Mouse (Mus musculus) ES-E14 (cell line): ENCODE measurements around the gene Fuz. TPM values are rescaled to one million over a fixed set of nuclear protein-coding genes. Genes with fewer than 3 reads are reported as not detected.

ENCODE experiments used
- DNase-seq: peaks from one replicate; pipeline ENCODE4 v3.0.0-alpha.2; 2013; ENCODE audit warnings: low read depth, low spot score
- H3K27ac ChIP-seq: 2 replicates; pipeline ENCODE4 v1.5.1; 2012; ENCODE audit warnings: low read depth, mild to moderate bottlenecking, low read length, moderate library complexity, mixed read lengths; ENCODE audit not compliant: poor library complexity, insufficient read depth, severe bottlenecking
- H3K36me3 ChIP-seq: 2 replicates; pipeline ENCODE4 v1.6.1; 2012; ENCODE audit warnings: mild to moderate bottlenecking, low read length, moderate library complexity, mixed read lengths; ENCODE audit not compliant: control insufficient read depth, poor library complexity, insufficient read depth, severe bottlenecking
- H3K4me1 ChIP-seq, 2 experiments: fragments of 150-350 bp in 1 of 2; sonication (generic) in 1 of 2; 2 replicates each; pipeline ENCODE4 v1.6.1; 2012; ENCODE audit warnings: low read length in 2 of 2, mild to moderate bottlenecking in 1 of 2, mixed read lengths in 1 of 2; ENCODE audit not compliant: control insufficient read depth in 2 of 2, insufficient read depth in 2 of 2, poor library complexity in 1 of 2
- H3K4me3 ChIP-seq, 2 experiments: fragments of 150-350 bp in 1 of 2; sonication (generic) in 1 of 2; 2 replicates each; pipeline ENCODE4 v1.5.1; 2012; ENCODE audit warnings: low read length in 2 of 2, low read depth in 1 of 2, mild to moderate bottlenecking in 1 of 2, mixed read lengths in 1 of 2; ENCODE audit not compliant: insufficient read depth in 1 of 2, poor library complexity in 1 of 2, severe bottlenecking in 1 of 2
- H3K9ac ChIP-seq: 2 replicates; pipeline ENCODE4 v1.6.1; 2012; ENCODE audit warnings: low read depth, mild to moderate bottlenecking, low read length, mixed read lengths; ENCODE audit not compliant: poor library complexity, insufficient read depth, severe bottlenecking
- H3K9me3 ChIP-seq: fragments of 150-350 bp; sonication (generic); 2 replicates; pipeline ENCODE4 v1.6.1; 2012; ENCODE audit warnings: low read depth, mild to moderate bottlenecking, low read length; ENCODE audit not compliant: control insufficient read depth, insufficient read depth
- CHD2 ChIP-seq: IDR thresholded peaks from 2 replicates; pipeline ENCODE4 v1.6.1; 2014; ENCODE audit warnings: mild to moderate bottlenecking, low read depth, low read length, inconsistent platforms
- HCFC1 ChIP-seq: IDR thresholded peaks from 2 replicates; pipeline ENCODE4 v1.6.1; 2012; ENCODE audit warnings: low read length, inconsistent platforms, borderline replicate concordance; ENCODE audit not compliant: insufficient read depth
- MAFK ChIP-seq: IDR thresholded peaks from 2 replicates; pipeline ENCODE4 v1.6.1; 2014; ENCODE audit warnings: mild to moderate bottlenecking, low read depth, low read length, inconsistent platforms; ENCODE audit not compliant: insufficient read depth
- ZC3H11A ChIP-seq: IDR thresholded peaks from 2 replicates; pipeline ENCODE4 v1.6.1; 2012; ENCODE audit warnings: low read depth, mild to moderate bottlenecking, inconsistent platforms, low read length, borderline replicate concordance
- ZNF384 ChIP-seq: IDR thresholded peaks from 2 replicates; pipeline ENCODE4 v1.6.1; 2012; ENCODE audit warnings: low read depth, low read length, inconsistent platforms
- in situ Hi-C, 2 experiments: fragments of 600-800 bp; cut with MboI; formaldehyde crosslinking; loops; one replicate each; pipeline ENCODE4 v1.15.1; 2025; ENCODE audit warnings: low sequenced_read_pairs in 2 of 2, inconsistent platforms in 1 of 2; ENCODE audit not compliant: unreplicated experiment in 2 of 2
- total RNA-seq: library from RNA; depleted of rRNA; stranded (reverse); fragments of 300-350 nt; gene quantifications from 2 replicates; pipeline ENCODE4 v1.2.3, GENCODE M21; 2012

The Fuz gene
- total RNA-seq, 1 experiment, result 14.2 TPM

DNA sequence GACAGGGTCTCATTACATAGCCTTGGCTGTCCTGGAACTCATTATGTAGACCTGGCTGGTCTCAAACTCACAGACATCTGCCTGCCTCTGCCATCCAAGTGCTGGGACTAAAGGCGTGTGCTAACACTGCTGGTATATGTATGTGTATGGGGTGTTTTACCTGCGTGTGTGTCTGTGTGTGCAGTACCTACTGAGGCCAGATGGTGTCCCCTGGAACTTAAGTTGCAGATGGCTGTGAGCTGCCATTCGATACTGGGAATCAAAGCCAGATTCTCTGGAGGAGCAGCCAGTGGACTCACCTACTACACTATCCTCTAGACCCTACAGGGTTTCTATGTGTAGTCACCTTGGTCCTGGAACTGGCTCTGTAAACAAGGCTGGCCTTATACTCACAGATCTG, 29.6 kb downstream of the Fuz start:
- peak; percentile 63 for DNase-seq

DNA sequence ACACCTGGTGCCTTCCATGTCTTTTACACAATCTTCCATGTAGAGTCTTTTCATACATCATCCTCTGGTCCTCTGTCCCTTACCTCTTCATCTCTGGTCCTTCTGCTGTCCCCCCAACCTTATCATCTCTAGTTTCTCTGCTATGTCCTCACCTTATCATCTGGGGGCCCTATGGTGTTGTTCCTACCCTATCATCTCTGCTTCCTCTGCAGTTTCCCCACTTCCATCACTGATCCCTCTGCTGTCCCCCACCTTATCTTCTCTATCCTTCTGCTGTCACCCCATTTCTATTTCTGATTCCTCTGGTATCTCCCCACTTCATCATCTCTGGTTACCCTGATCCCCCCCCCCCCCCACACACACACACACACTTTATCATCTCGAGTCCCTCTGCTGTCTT, 32.7 kb downstream of the Fuz start:
- H3K9me3 ChIP-seq, result no peaks in the 10 kb centered on the region
- peak overlapping the region; percentile 82 for H3K9ac ChIP-seq
- in situ Hi-C loops, result no loop called here
- peaks cover 0 to 10% of the 10 kb centered on the region in 2 experiments; a peak in 1 of 4 replicates for H3K4me1 ChIP-seq
- TF ChIP-seq HCFC1, result no peak
- no peak for TF ChIP-seq ZNF384
- TF ChIP-seq MAFK, result no peak
- TF ChIP-seq ZC3H11A, result no peak
- no peak for TF ChIP-seq CHD2
- H3K4me3 ChIP-seq, result peak overlapping the region; percentile 79 to 94
- no peak for DNase-seq
- peaks cover 2% of the 10 kb centered on the region; the same call in 1 of the 2 replicates for H3K36me3 ChIP-seq
- no peak overlapping the region for H3K27ac ChIP-seq

More for the DNA sequence above, 29.6 kb downstream of the Fuz start:
- H3K9me3 ChIP-seq, result no peaks in the 10 kb centered on the region
- no peak overlapping the region for H3K27ac ChIP-seq
- H3K4me1 ChIP-seq, result peaks cover 0 to 12% of the 10 kb centered on the region in 2 experiments; a peak in 2 of 4 replicates
- peaks cover 5% of the 10 kb centered on the region; the same call in 1 of the 2 replicates for H3K36me3 ChIP-seq
- in situ Hi-C loops, result no loop called here
- TF ChIP-seq ZC3H11A (no peak), MAFK (no peak), HCFC1 (no peak), CHD2 (no peak), ZNF384 (no peak)
- H3K4me3 ChIP-seq, result no peak overlapping the region
- H3K9ac ChIP-seq, result no peak overlapping the region

- Histone ChIP-seq H3K36me3 (peaks cover 2% of the 10 kb centered on the region; the same call in 1 of the 2 replicates), H3K27ac (peak within 1 kb of the TSS; percentile 13; the same call in 1 of the 2 replicates), H3K9ac (peak within 1 kb of the TSS; percentile 82), H3K4me3 (peak within 1 kb of the TSS; percentile 79 to 94), H3K9me3 (no peaks in the 10 kb centered on the region), H3K4me1 (peaks cover 0 to 10% of the 10 kb centered on the region in 2 experiments; a peak in 1 of 4 replicates)
- DNase-seq, result peak; percentile 100
- in situ Hi-C loops, result no loop called here
- TF ChIP-seq MAFK, result no peak
- peak; percentile 94 for TF ChIP-seq CHD2
Measured at GRCm38 (mm10) chr7:44929204-44930151, 33.6 kb downstream of the Fuz start, which contains the start of gene Ap2a1. Ap2a1 (minus strand) TSS chr7:44929496.

DNA sequence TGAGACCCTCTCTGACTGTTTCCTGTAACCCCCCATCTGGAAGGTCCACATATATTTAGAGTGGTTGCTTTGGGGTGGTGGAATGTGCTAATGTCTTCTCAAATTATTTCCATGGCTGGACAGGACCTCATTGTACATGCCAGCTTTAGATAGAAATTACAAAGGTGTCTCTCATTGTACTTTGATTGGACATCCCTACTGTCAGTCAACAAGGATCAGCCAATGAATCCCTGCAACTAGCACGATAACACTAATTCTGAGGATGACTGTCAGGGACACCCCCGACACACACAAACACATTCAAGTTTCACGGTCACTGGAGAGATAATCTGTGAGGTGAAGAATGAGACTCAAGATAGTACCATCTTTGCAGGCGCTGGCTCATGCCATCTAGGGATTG, 42.8 kb downstream of the Fuz start:
- peak overlapping the region in 1 of 2 experiments; percentile 9; a peak in 1 of 4 replicates for H3K4me3 ChIP-seq
- TF ChIP-seq ZNF384, result no peak
- peak; percentile 90 for TF ChIP-seq CHD2
- H3K36me3 ChIP-seq, result no peaks in the 10 kb centered on the region
- no peak overlapping the region for H3K9ac ChIP-seq
- H3K9me3 ChIP-seq, result no peaks in the 10 kb centered on the region
- no peaks in the 10 kb centered on the region for H3K4me1 ChIP-seq
- in situ Hi-C loops, result no loop called here
- DNase-seq, result peak; percentile 72
- no peak overlapping the region for H3K27ac ChIP-seq
